Mouse (Mus musculus) liver, adult 2 months (tissue): Measurements from ENCODE around the gene Gm7534.
A peak's percentile ranks its signal among the peaks of the same experiment; 100 is the strongest.

Experiments used
- CTCF ChIP-seq: fragments of 200-500 bp; IDR thresholded peaks from 2 replicates; pipeline ENCODE4 v1.5.1; 2011; ENCODE audit warnings: low read depth, low read length, control low read depth
- POLR2A ChIP-seq: fragments of 200-500 bp; IDR thresholded peaks from 2 replicates; pipeline ENCODE4 v1.6.1; 2011; ENCODE audit warnings: low read length, control low read depth; ENCODE audit not compliant: insufficient read depth; ENCODE audit errors: extremely low read depth

GRCm38 (mm10) chr4:134245148-134245843, 42.5 kb upstream of the Gm7534 start, which contains the start of gene Zfp593:
- no peak for TF ChIP-seq POLR2A
- peak; percentile 84 for TF ChIP-seq CTCF
